Mouse (Mus musculus) heart, postnatal 0 days (tissue): ENCODE results near the gene Hmga1. TPM values are rescaled to one million over a fixed set of nuclear protein-coding genes. Genes with fewer than 3 reads are reported as not detected.

Source experiments
- ATAC-seq: fragments of 200-750 bp; cut with Nextera tagmentation; 2 replicates; pipeline ENCODE4 v1.8.0; 2017; ENCODE audit warnings: low read depth, moderate number of reproducible peaks, moderate library complexity; ENCODE audit not compliant: insufficient read depth
- DNase-seq: peaks from one replicate; pipeline ENCODE4 v3.0.0-alpha.2; 2016; ENCODE audit warnings: low spot score
- H3K27ac ChIP-seq: fragments of 300-500 bp; sonication (generic); 2 replicates; pipeline ENCODE4 v1.5.1; 2014; ENCODE audit warnings: low read depth, mild to moderate bottlenecking
- H3K27me3 ChIP-seq: fragments of 300-500 bp; sonication (generic); 2 replicates; pipeline ENCODE4 v1.6.1; 2014; ENCODE audit warnings: low read length, mixed read lengths; ENCODE audit not compliant: control insufficient read depth, insufficient read depth
- H3K36me3 ChIP-seq: fragments of 300-500 bp; sonication (generic); replicated peaks from 2 replicates; pipeline ENCODE4 v1.6.1; 2014; ENCODE audit warnings: low read length, mixed read lengths; ENCODE audit not compliant: control insufficient read depth, insufficient read depth
- H3K4me1 ChIP-seq: fragments of 300-500 bp; sonication (generic); 2 replicates; pipeline ENCODE4 v1.6.1; 2014; ENCODE audit warnings: antibody characterized with exemption; ENCODE audit not compliant: control insufficient read depth, insufficient read depth
- H3K4me2 ChIP-seq: fragments of 300-500 bp; sonication (generic); 2 replicates; pipeline ENCODE4 v1.6.1; 2014; ENCODE audit warnings: low read depth, mild to moderate bottlenecking, low read length, moderate library complexity
- H3K4me3 ChIP-seq: fragments of 300-500 bp; sonication (generic); 2 replicates; pipeline ENCODE4 v1.5.1; 2014; ENCODE audit warnings: low read depth, low read length
- H3K9ac ChIP-seq: fragments of 300-500 bp; sonication (generic); replicated peaks from 2 replicates; pipeline ENCODE4 v1.6.1; 2014; ENCODE audit warnings: low read depth, low read length, mixed read lengths
- H3K9me3 ChIP-seq: fragments of 300-500 bp; sonication (generic); replicated peaks from 2 replicates; pipeline ENCODE4 v1.6.1; 2016; ENCODE audit warnings: low read length; ENCODE audit not compliant: control insufficient read depth
- CTCF ChIP-seq: IDR thresholded peaks from 2 replicates; pipeline ENCODE4 v1.5.1; 2016; ENCODE audit warnings: antibody characterized with exemption, control low read depth, low read depth
- EP300 ChIP-seq: IDR thresholded peaks from 2 replicates; pipeline ENCODE4 v1.6.1; 2016; ENCODE audit warnings: antibody characterized with exemption, low read depth
- WGBS: fragments of 180-500 bp; shearing (Covaris S2); extraction: QIAGEN DNeasy Blood & Tissue Kit; methylation state at CpG from one replicate; pipeline ENCODE4 v1.1.7; 2014; 5-methylcytosine and 5-hydroxymethylcytosine counted together
- polyA plus RNA-seq: library from polyadenylated mRNA; unstranded; fragments of >200 nt; fragmentation: Nextera tagmentation; extraction: Ambion mirVana; gene quantifications from 2 replicates; pipeline ENCODE4 v1.2.1, GENCODE M21; 2015
- total RNA-seq: library from RNA; depleted of rRNA; stranded (reverse); fragments of >200 nt; gene quantifications from 2 replicates; pipeline ENCODE4 v1.2.3, GENCODE M21; 2014; ENCODE audit warnings: low replicate concordance

Hmga1 gene
- total and polyA plus RNA-seq, 2 experiments from 2014 or later, result 59.7 to 108 TPM

GRCm38 (mm10) chr17:27571315-27571714 lies 15.0 kb downstream of the Hmga1 start:
- TF ChIP-seq CTCF (no peak), EP300 (no peak)
- ATAC-seq (peak; percentile 14; the same call in 1 of the 2 replicates), DNase-seq (no peak)
- no peaks in the 10 kb centered on the region for H3K27me3 ChIP-seq
- peaks cover 4% of the 10 kb centered on the region; the same call in 1 of the 2 replicates for H3K4me1 ChIP-seq
- H3K4me3 ChIP-seq, result no peak overlapping the region
- WGBS, result 58% methylated on average over 8 of the region's 8 CpGs
- H3K27ac ChIP-seq, result peak overlapping the region; percentile 55; the same call in 1 of the 2 replicates
- no peaks in the 10 kb centered on the region for H3K36me3 ChIP-seq
- H3K4me2 ChIP-seq, result no peak overlapping the region
- no peak overlapping the region for H3K9ac ChIP-seq
- H3K9me3 ChIP-seq, result no peaks in the 10 kb centered on the region

- WGBS, result 73% methylated on average over 10 of the region's 10 CpGs
- ATAC-seq (no peak), DNase-seq (no peak)
- Histone ChIP-seq H3K36me3 (peaks cover 12% of the 10 kb centered on the region), H3K27ac (no peak overlapping the region), H3K4me1 (peaks cover 4% of the 10 kb centered on the region; the same call in 1 of the 2 replicates), H3K4me3 (no peak overlapping the region), H3K9me3 (no peaks in the 10 kb centered on the region), H3K4me2 (no peak overlapping the region), H3K9ac (no peak overlapping the region), H3K27me3 (no peaks in the 10 kb centered on the region)
- TF ChIP-seq EP300, result no peak
- TF ChIP-seq CTCF, result no peak
Observed at GRCm38 (mm10) chr17:27573772-27574320, 17.5 kb downstream of the Hmga1 start.

- no peaks in the 10 kb centered on the region for H3K27me3 ChIP-seq
- TF ChIP-seq EP300, result no peak
- H3K4me1 ChIP-seq, result peaks cover 4% of the 10 kb centered on the region; the same call in 1 of the 2 replicates
- H3K27ac ChIP-seq, result peak overlapping the region; percentile 21
- H3K9me3 ChIP-seq, result no peaks in the 10 kb centered on the region
- H3K9ac ChIP-seq, result no peak overlapping the region
- DNase-seq, result no peak
- H3K4me3 ChIP-seq, result no peak overlapping the region
- H3K36me3 ChIP-seq, result peaks cover 19% of the 10 kb centered on the region
- 77% methylated on average over 16 of the region's 16 CpGs for WGBS
- no peak overlapping the region for H3K4me2 ChIP-seq
- no peak; the same call in 1 of the 2 replicates for ATAC-seq
Observed at GRCm38 (mm10) chr17:27574470-27575115, 18.3 kb downstream of the Hmga1 start.

- Histone ChIP-seq H3K9ac (no peak overlapping the region), H3K4me1 (peaks cover 4% of the 10 kb centered on the region; the same call in 1 of the 2 replicates), H3K4me2 (no peak overlapping the region), H3K4me3 (no peak overlapping the region), H3K36me3 (peaks cover 26% of the 10 kb centered on the region), H3K27ac (peak overlapping the region; percentile 21; the same call in 1 of the 2 replicates), H3K9me3 (no peaks in the 10 kb centered on the region), H3K27me3 (no peaks in the 10 kb centered on the region)
- ATAC-seq (no peak), DNase-seq (no peak)
- 76% methylated on average over 10 of the region's 10 CpGs for WGBS
- TF ChIP-seq CTCF, result no peak
- no peak for TF ChIP-seq EP300
Observed at GRCm38 (mm10) chr17:27575116-27575776, 18.9 kb downstream of the Hmga1 start.

- Histone ChIP-seq H3K4me2 (no peak overlapping the region), H3K4me3 (no peak overlapping the region), H3K36me3 (peaks cover 33% of the 10 kb centered on the region), H3K27ac (no peak overlapping the region), H3K9ac (no peak overlapping the region), H3K27me3 (no peaks in the 10 kb centered on the region), H3K9me3 (no peaks in the 10 kb centered on the region), H3K4me1 (peaks cover 4% of the 10 kb centered on the region; the same call in 1 of the 2 replicates)
- 76% methylated on average over 7 of the region's 7 CpGs for WGBS
- DNase-seq, result no peak
- TF ChIP-seq EP300, result no peak
- TF ChIP-seq CTCF, result no peak
- no peak for ATAC-seq
Observed at GRCm38 (mm10) chr17:27576056-27576455, 19.8 kb downstream of the Hmga1 start.
